ENCODE assay signal across 13 mouse cellular contexts in the genomic region with DNA sequence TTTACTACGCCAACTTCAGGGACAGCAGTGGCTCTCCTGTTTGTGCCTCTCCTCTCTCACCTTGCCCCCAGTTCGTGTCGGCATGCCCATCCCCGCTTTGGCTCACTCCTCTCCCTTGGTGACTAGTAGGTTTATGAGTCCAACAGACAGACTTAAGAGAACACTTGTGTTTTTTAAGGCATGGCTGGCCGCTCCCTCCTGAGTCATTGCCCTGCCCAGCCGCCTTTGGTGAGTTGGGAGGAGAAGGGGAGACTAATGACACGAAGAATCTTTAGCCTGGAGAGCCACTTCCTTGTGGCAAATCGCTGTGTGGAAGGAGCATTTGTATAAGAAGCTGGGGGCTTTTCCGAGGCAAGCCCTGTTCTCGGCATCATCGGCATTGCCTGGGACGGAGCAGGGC.
DNase-seq lines count a peak whose midpoint lies in the region; ATAC-seq and TF ChIP-seq lines count a peak whose summit lies in the region.
"Had no signal": no experiment of that assay in that cellular context is flagged by ENCODE, and none has a peak within 500 bp of the region (broad histone marks: within the 10 kb centered on the region; RNA-seq: fewer than 3 reads in every experiment).

No protein-coding gene starts in this region.

- TF ChIP-seq POLR2A in ES-Bruce4 (IDR thresholded peaks at IDR 0.05; ENCODE audit: insufficient read depth, low read length), result no peak
- TF ChIP-seq POLR2A in olfactory bulb, adult 2 months (IDR thresholded peaks at IDR 0.05; ENCODE audit: insufficient read depth, low read depth, low read length), result no peak

- no peak overlapping the region for H3K27ac ChIP-seq in kidney, postnatal 0 days
- peak overlapping the region; percentile 5; the same call in 1 of the 2 replicates for H3K27ac ChIP-seq in ES-Bruce4 (ENCODE audit: insufficient read depth, low read length)
- peak overlapping the region; percentile 71; the same call in 1 of the 2 replicates for H3K27ac ChIP-seq in hindbrain, postnatal 0 days
- peak overlapping the region; percentile 95 for H3K27ac ChIP-seq in olfactory bulb, adult 2 months (ENCODE audit: insufficient read depth, low read depth, low read length)

- H3K9ac ChIP-seq in kidney, postnatal 0 days (ENCODE audit: low read depth, low read length), result no peak overlapping the region
- H3K9ac ChIP-seq in ES-Bruce4 (ENCODE audit: low read depth, poor library complexity, severe bottlenecking), result peak overlapping the region; percentile 3; the same call in 1 of the 2 replicates
- no peak overlapping the region for H3K9ac ChIP-seq in hindbrain, postnatal 0 days (replicated peaks; ENCODE audit: low read length)
- H3K9ac ChIP-seq: lung, embryonic 14.5 days had no signal

- 44% methylated on average over 12 of the region's 12 CpGs for WGBS in kidney, postnatal 0 days
- 62% methylated on average over 12 of the region's 12 CpGs for WGBS in hindbrain, postnatal 0 days
- 65% methylated on average over 12 of the region's 12 CpGs for WGBS in olfactory bulb, adult 2 months

- no peak for TF ChIP-seq EP300 in ES-Bruce4 (IDR thresholded peaks at IDR 0.05; ENCODE audit: insufficient read depth, low read depth, low read length)

- no peak for ATAC-seq in kidney, postnatal 0 days (replicated peaks; ENCODE audit: low FRiP score, low read depth)
- no peak for ATAC-seq in hindbrain, postnatal 0 days

- H3K36me3 ChIP-seq in kidney, postnatal 0 days (ENCODE audit: insufficient read depth, low read length), result no peaks in the 10 kb centered on the region
- H3K36me3 ChIP-seq in ES-Bruce4 (ENCODE audit: control insufficient read depth, insufficient read depth, low read length, poor library complexity, severe bottlenecking), result no peaks in the 10 kb centered on the region
- no peaks in the 10 kb centered on the region for H3K36me3 ChIP-seq in hindbrain, postnatal 0 days (ENCODE audit: insufficient read depth, low read length)

- no peak overlapping the region for H3K4me3 ChIP-seq in kidney, postnatal 0 days (replicated peaks; ENCODE audit: low read depth, low read length)
- no peak overlapping the region for H3K4me3 ChIP-seq in ES-Bruce4 (ENCODE audit: low read depth, low read length)
- no peak overlapping the region for H3K4me3 ChIP-seq in hindbrain, postnatal 0 days (ENCODE audit: low read length)
- H3K4me3 ChIP-seq in olfactory bulb, adult 2 months (ENCODE audit: insufficient read depth, low read depth, low read length), result no peak overlapping the region

- H3K9me3 ChIP-seq in kidney, postnatal 0 days (replicated peaks; ENCODE audit: low read length), result no peaks in the 10 kb centered on the region
- H3K9me3 ChIP-seq in ES-Bruce4 (replicated peaks; ENCODE audit: control insufficient read depth, insufficient read depth, low read length, poor library complexity, severe bottlenecking), result no peaks in the 10 kb centered on the region
- no peaks in the 10 kb centered on the region for H3K9me3 ChIP-seq in hindbrain, postnatal 0 days (ENCODE audit: low read length)

- no peaks in the 10 kb centered on the region for H3K27me3 ChIP-seq in kidney, postnatal 0 days (ENCODE audit: insufficient read depth, low read length)
- H3K27me3 ChIP-seq in ES-Bruce4 (ENCODE audit: control insufficient read depth, insufficient read depth, low read length, poor library complexity, severe bottlenecking), result no peaks in the 10 kb centered on the region
- H3K27me3 ChIP-seq in hindbrain, postnatal 0 days (ENCODE audit: insufficient read depth, low read length), result no peaks in the 10 kb centered on the region

- H3K4me1 ChIP-seq in kidney, postnatal 0 days (replicated peaks; ENCODE audit: insufficient read depth, low read length), result peaks cover 14% of the 10 kb centered on the region
- H3K4me1 ChIP-seq in ES-Bruce4 (ENCODE audit: control insufficient read depth, insufficient read depth, low read length), result peaks cover 8% of the 10 kb centered on the region
- peaks cover 32% of the 10 kb centered on the region for H3K4me1 ChIP-seq in hindbrain, postnatal 0 days (ENCODE audit: insufficient read depth, low read length)
- H3K4me1 ChIP-seq in olfactory bulb, adult 2 months (ENCODE audit: control insufficient read depth, insufficient read depth, low read length), result peaks cover 42% of the 10 kb centered on the region

- 0 out of 2 replicates have a peak overlapping the region, but pooled peaks have one; percentile 29 for H3K4me2 ChIP-seq in kidney, postnatal 0 days (ENCODE audit: low read length)
- H3K4me2 ChIP-seq in hindbrain, postnatal 0 days (ENCODE audit: low read depth, low read length), result no peak overlapping the region
- H3K4me2 ChIP-seq: lung, embryonic 14.5 days had no signal

- no peak for TF ChIP-seq CTCF in kidney, postnatal 0 days (IDR thresholded peaks at IDR 0.05; ENCODE audit: low read depth)
- no peak for TF ChIP-seq CTCF in ES-Bruce4 (IDR thresholded peaks at IDR 0.05; ENCODE audit: low read depth, low read length)
- no peak for TF ChIP-seq CTCF in hindbrain, postnatal 0 days (IDR thresholded peaks at IDR 0.05; ENCODE audit: low read depth)
- no peak for TF ChIP-seq CTCF in olfactory bulb, adult 2 months (IDR thresholded peaks at IDR 0.05; ENCODE audit: insufficient read depth, low read depth, low read length)

- DNase-seq in kidney, postnatal 0 days (ENCODE audit: low spot score), result peak; percentile 42
- no peak for DNase-seq in kidney, adult 11 months
- no peak for DNase-seq in hindbrain, postnatal 0 days (ENCODE audit: low spot score)
- DNase-seq in right cerebral cortex, adult 2 months (ENCODE audit: low spot score in 2 of 2), result no peak
- no peak for DNase-seq in left cerebral cortex, adult 9 months (ENCODE audit: low spot score in 2 of 2)
- DNase-seq: cerebellum, adult 9-10 months; heart, adult 18-20 months; heart, postnatal 10 days; kidney, adult 8-10 months; liver had no signal
